Mouse (Mus musculus): ENCODE measurements around the gene Stard10.

DNA sequence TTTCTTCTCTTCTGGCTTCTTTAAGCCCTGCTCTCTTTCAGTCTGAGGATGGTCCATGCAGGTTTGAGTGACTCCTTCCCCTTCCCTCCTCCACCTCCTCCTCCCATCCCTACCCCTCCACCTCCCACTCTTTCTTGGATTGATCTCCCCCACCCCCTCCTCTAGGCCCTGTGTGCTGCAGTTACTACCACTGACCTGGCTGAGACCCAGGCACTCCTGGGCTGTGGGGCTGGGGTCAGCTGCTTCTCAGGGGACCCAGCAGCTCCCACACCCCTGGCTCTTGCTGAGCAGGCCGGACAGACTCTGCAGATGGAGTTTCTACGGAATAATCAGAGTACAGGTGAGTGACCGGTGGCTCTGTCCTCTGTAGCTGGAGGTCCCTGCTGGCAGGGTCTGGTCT, 77.7 kb downstream of the Stard10 start:
- TF ChIP-seq CTCF (IDR thresholded peaks at IDR 0.05; ENCODE audit: low read depth), result no peak
- no peak for TF ChIP-seq EP300 (IDR thresholded peaks at IDR 0.05; ENCODE audit: low read depth)

Data from liver, postnatal 0 days (tissue).